Mouse (Mus musculus): ENCODE measurements around the gene Kctd18. TPM values are rescaled to one million over a fixed set of nuclear protein-coding genes. Genes with fewer than 3 reads are reported as not detected.

Gene Kctd18
- polyA plus RNA-seq, 1 experiment from 2014 or later, result 23.1 TPM

DNA sequence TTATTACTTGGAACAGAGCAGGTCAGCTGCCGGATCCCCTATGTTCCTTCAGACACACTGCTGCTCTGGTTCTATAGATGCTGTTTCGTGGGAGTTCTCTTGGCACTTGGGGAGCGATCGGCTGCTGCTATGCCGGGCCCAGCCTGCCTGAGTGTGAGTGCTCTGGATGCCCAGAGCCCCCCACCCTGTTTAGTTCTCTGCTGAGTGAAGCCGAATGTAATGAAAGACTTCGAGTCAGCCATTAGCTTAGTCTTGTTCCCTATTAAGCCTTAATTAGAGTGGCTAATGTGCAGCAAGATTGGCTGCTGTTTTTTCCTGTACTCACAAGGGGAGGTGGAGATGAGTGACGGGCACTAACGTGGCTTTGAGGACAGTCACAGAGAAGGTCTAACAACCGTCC is 78.1 kb downstream of the Kctd18 start:
- WGBS, result 45% methylated on average over 10 of the region's 10 CpGs
- peak; percentile 57 for ATAC-seq (ENCODE audit: low FRiP score)
- peaks cover 21% of the 10 kb centered on the region for H3K36me3 ChIP-seq

DNA sequence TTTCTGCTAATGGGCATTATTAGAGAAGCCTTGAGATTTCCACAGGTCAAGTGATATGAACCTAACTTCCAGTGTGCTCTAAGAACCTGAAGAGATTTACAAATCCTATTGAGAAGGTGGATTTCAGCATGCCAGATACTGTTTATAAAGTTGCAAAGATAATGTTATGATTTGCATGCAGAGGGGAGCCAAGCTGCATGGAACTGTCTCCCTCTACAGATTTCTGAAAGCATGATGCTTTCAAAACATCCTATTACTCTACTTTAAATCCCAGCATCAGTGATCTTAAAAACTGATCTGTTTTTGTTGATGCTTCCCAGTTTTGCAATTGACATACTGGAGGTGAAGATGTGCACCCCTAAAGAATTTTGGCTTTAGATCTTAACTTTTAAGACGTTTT is 84.5 kb downstream of the Kctd18 start:
- H3K4me3 ChIP-seq, result no peak overlapping the region
- 0 out of 2 replicates have a peak, but pooled peaks cover 4% of the 10 kb centered on the region for H3K4me1 ChIP-seq (replicated peaks)
- H3K9me3 ChIP-seq, result no peaks in the 10 kb centered on the region
- no peak overlapping the region for H3K4me2 ChIP-seq
- ATAC-seq (ENCODE audit: low FRiP score), result no peak
- no peak overlapping the region for H3K9ac ChIP-seq
- WGBS, result 48% methylated on average over 1 of the region's 1 CpGs
- no peaks in the 10 kb centered on the region for H3K27me3 ChIP-seq
- peaks cover 5% of the 10 kb centered on the region; the same call in 1 of the 2 replicates for H3K36me3 ChIP-seq
- no peak overlapping the region for H3K27ac ChIP-seq

More for the DNA sequence above, 78.1 kb downstream of the Kctd18 start:
- H3K4me2 ChIP-seq, result no peak overlapping the region
- H3K4me1 ChIP-seq (replicated peaks), result peaks cover 30% of the 10 kb centered on the region
- H3K9ac ChIP-seq, result no peak overlapping the region
- H3K9me3 ChIP-seq, result no peaks in the 10 kb centered on the region
- no peak overlapping the region for H3K27ac ChIP-seq
- H3K27me3 ChIP-seq, result no peaks in the 10 kb centered on the region
- no peak overlapping the region for H3K4me3 ChIP-seq

- Histone ChIP-seq H3K4me2 (no peak overlapping the region), H3K27me3 (no peaks in the 10 kb centered on the region), H3K4me1 (replicated peaks) (no peaks in the 10 kb centered on the region), H3K9me3 (no peaks in the 10 kb centered on the region), H3K27ac (no peak overlapping the region), H3K36me3 (peaks cover 9% of the 10 kb centered on the region), H3K9ac (no peak overlapping the region), H3K4me3 (no peak overlapping the region)
- ATAC-seq (ENCODE audit: low FRiP score), result no peak
- WGBS, result 87% methylated on average over 4 of the region's 4 CpGs
These were observed 100.2 kb downstream of the Kctd18 start for GRCm38 (mm10) chr1:57918567-57918966.

DNA sequence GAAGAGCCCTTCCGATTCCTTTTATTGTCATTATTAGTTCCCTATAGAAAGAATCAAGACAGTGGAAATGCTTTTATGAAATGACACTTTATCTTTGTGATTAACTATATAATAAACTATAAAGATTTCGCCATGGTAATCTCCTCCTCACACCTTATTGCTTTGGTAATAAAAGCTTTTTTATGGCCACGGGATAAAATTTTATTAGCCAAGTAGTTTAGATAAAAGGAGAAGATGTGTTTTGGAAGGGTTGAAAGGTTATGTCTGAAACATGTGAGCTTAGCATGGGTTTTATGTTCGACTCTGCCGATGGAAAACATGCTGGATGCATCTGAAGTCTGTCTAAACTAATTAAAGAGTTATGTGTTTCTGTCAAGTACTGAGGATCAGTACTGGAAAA is 101.4 kb downstream of the Kctd18 start:
- 90% methylated on average over 5 of the region's 5 CpGs for WGBS
- peaks cover 9% of the 10 kb centered on the region for H3K36me3 ChIP-seq
- no peaks in the 10 kb centered on the region for H3K9me3 ChIP-seq
- no peak overlapping the region for H3K9ac ChIP-seq
- H3K4me1 ChIP-seq (replicated peaks), result no peaks in the 10 kb centered on the region
- H3K27me3 ChIP-seq, result no peaks in the 10 kb centered on the region
- no peak overlapping the region for H3K4me3 ChIP-seq
- H3K27ac ChIP-seq, result no peak overlapping the region
- H3K4me2 ChIP-seq, result no peak overlapping the region
- no peak for ATAC-seq (ENCODE audit: low FRiP score)

DNA sequence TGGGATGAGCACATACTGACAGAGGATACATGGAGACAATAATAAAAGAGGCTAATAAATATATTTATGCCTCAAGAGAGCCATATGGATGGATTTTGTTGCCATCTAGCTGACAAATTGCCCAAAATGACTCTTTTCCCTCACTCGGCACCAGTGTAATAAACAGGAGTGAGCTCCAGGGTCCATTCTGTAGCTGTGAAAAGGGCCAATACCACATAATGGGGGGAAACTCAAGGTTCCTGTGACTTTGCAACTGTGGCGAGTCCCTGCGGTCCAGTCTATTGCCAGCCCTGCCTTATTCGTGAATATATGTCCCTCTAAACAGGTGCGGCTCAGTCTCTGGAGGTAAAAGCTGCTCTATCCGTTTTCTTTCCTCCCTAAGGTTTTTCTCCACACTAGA is 107.2 kb downstream of the Kctd18 start:
- H3K4me1 ChIP-seq (replicated peaks), result no peaks in the 10 kb centered on the region
- no peak overlapping the region for H3K27ac ChIP-seq
- H3K36me3 ChIP-seq, result peaks cover 15% of the 10 kb centered on the region; the same call in 1 of the 2 replicates
- 79% methylated on average over 6 of the region's 6 CpGs for WGBS
- H3K9ac ChIP-seq, result no peak overlapping the region
- no peak overlapping the region for H3K4me2 ChIP-seq
- H3K27me3 ChIP-seq, result no peaks in the 10 kb centered on the region
- ATAC-seq (ENCODE audit: low FRiP score), result no peak
- no peak overlapping the region for H3K4me3 ChIP-seq
- no peaks in the 10 kb centered on the region for H3K9me3 ChIP-seq

DNA sequence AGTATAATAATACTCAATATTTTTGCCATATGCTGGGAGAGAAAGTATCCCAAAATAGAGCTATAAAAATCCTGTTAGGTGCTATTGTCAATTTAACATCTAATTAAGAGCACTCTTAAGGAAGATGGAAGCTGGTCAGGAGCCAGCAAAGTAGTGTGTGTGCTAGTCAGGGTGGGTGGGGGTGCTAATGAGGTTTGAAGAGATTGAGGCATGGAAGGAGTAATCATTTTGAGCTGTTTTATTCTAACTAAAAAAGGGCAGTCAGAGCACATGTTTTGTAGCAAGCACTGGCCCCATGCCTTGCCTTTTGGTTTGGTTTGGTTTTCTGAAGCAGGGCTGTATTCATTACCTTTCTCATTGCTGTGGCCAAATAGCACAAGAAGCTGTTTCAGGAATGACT is 112.4 kb downstream of the Kctd18 start:
- no peaks in the 10 kb centered on the region for H3K4me1 ChIP-seq (replicated peaks)
- no peak overlapping the region for H3K9ac ChIP-seq
- no peak overlapping the region for H3K27ac ChIP-seq
- peaks cover 52% of the 10 kb centered on the region for H3K36me3 ChIP-seq
- H3K27me3 ChIP-seq, result no peaks in the 10 kb centered on the region
- H3K4me2 ChIP-seq, result no peak overlapping the region
- H3K9me3 ChIP-seq, result no peaks in the 10 kb centered on the region
- no peak overlapping the region for H3K4me3 ChIP-seq
- no peak for ATAC-seq (ENCODE audit: low FRiP score)

DNA sequence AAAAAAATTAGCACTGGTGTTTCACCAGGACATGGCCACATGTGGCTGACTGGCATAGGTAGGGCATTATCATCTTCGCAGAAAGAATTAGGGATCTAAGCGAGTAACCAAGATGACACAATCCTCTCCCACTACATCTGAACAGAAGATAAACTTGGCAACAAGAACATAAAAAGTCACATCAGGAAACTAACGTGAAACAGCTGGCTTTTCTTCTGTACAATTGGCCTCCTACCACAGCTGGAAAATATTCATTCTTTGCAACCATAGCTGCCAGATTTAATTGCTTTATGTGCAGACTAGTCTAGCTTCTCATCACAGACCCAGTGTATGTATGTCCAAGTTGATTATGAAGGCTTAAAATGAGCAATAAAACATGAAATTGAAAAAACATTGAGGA is 112.8 kb downstream of the Kctd18 start:
- H3K4me1 ChIP-seq (replicated peaks), result no peaks in the 10 kb centered on the region
- ATAC-seq (ENCODE audit: low FRiP score), result no peak
- no peak overlapping the region for H3K4me3 ChIP-seq
- whole genome bisulfite sequencing, result 80% methylated on average over 3 of the region's 3 CpGs
- H3K27me3 ChIP-seq, result no peaks in the 10 kb centered on the region
- H3K36me3 ChIP-seq, result peaks cover 53% of the 10 kb centered on the region
- no peaks in the 10 kb centered on the region for H3K9me3 ChIP-seq
- H3K4me2 ChIP-seq, result no peak overlapping the region
- H3K27ac ChIP-seq, result no peak overlapping the region
- no peak overlapping the region for H3K9ac ChIP-seq

Other genes starting within 250 kb of the Kctd18 start
- gene Spats2l, start 244.8 kb downstream of the Kctd18 start, polyA plus RNA-seq (2015; fragmentation: Nextera tagmentation; extraction: Ambion mirVana), result 67.7 and 77.3 TPM in 2 replicates
- gene Sgo2a, start 23.0 kb downstream of the Kctd18 start, polyA plus RNA-seq (2015; fragmentation: Nextera tagmentation; extraction: Ambion mirVana), result 4.3 and 5.6 TPM in 2 replicates
- gene Aox1, start 11.0 kb upstream of the Kctd18 start, polyA plus RNA-seq (2015; fragmentation: Nextera tagmentation; extraction: Ambion mirVana), result 0.21 and 0.29 TPM in 2 replicates
- gene Aox3, start 94.2 kb upstream of the Kctd18 start, polyA plus RNA-seq (2015; fragmentation: Nextera tagmentation; extraction: Ambion mirVana), result 0.04 and 0.23 TPM in 2 replicates
- 0.18 and 0.34 TPM in 2 replicates for gene Aox4, start 191.4 kb upstream of the Kctd18 start, polyA plus RNA-seq (2015; fragmentation: Nextera tagmentation; extraction: Ambion mirVana)